Mouse (Mus musculus): Measurements from ENCODE around the gene Foxp1. TPM values are rescaled to one million over a fixed set of nuclear protein-coding genes. Genes with fewer than 3 reads are reported as not detected.
A peak's percentile ranks its signal among the peaks of the same experiment; 100 is the strongest.

Foxp1 gene
- polyA plus RNA-seq, 1 experiment = 76.1 TPM

GRCm38 (mm10) chr6:99408880-99409279 lies 113.6 kb downstream of the Foxp1 start:
- H3K27me3 ChIP-seq (replicated peaks) = peaks cover 4% of the 10 kb centered on the region
- no peaks in the 10 kb centered on the region for H3K9me3 ChIP-seq
- no peak overlapping the region for H3K4me3 ChIP-seq (replicated peaks)
- peaks cover 3% of the 10 kb centered on the region for H3K36me3 ChIP-seq (replicated peaks; ENCODE audit: low read length)
- TF ChIP-seq GATA1 (IDR thresholded peaks at IDR 0.05; ENCODE audit: borderline replicate concordance, low read length) = no peak
- H3K4me1 ChIP-seq = peaks cover 30% of the 10 kb centered on the region

DNA sequence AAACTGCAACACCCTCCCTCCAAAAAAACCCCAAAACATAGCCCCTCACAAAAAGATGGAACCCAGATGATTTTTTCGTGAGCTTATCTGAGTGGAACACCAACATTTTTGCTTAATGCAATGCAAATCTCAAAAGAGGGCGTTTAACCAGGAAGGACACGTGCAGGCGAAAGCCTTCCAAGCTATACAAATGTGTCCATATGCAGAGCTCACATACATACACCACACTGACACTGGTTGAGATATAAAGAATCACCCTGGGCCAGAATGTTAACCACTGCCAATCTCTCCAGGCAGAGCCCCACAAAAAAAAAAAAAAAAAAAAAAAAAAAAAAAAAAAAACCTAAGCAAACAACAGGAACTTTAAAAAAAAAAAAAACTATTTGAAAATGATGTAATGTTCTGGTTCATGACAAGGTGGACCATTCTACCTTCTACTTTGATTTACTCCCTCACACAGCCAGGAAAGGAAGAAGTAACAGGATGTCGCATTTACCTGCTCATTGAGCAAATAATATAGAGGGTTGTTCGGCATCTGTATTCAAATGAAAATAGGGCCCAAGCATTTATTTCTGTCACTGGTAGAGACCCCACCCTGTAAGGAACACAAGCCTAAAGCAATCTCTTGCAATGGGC lies 118.6 kb downstream of the Foxp1 start:
- TF ChIP-seq FLI1 (IDR thresholded peaks at IDR 0.05; ENCODE audit: low read length) (no peak), GATA1 (IDR thresholded peaks at IDR 0.05; ENCODE audit: borderline replicate concordance, low read length) (no peak)
- Histone ChIP-seq H3K4me1 (peaks cover 37% of the 10 kb centered on the region), H3K4me3 (replicated peaks) (no peak overlapping the region), H3K9me3 (no peaks in the 10 kb centered on the region), H3K36me3 (replicated peaks; ENCODE audit: low read length) (peaks cover 9% of the 10 kb centered on the region), H3K27me3 (replicated peaks) (peaks cover 4% of the 10 kb centered on the region)

GRCm38 (mm10) chr6:99402941-99403340 lies 119.6 kb downstream of the Foxp1 start:
- H3K9me3 ChIP-seq = no peaks in the 10 kb centered on the region
- peaks cover 10% of the 10 kb centered on the region for H3K36me3 ChIP-seq (replicated peaks; ENCODE audit: low read length)
- no peaks in the 10 kb centered on the region for H3K27me3 ChIP-seq (replicated peaks)
- no peak overlapping the region for H3K4me3 ChIP-seq (replicated peaks)
- H3K4me1 ChIP-seq = peaks cover 29% of the 10 kb centered on the region
- no peak for TF ChIP-seq GATA1 (IDR thresholded peaks at IDR 0.05; ENCODE audit: borderline replicate concordance, low read length)
- TF ChIP-seq FLI1 (IDR thresholded peaks at IDR 0.05; ENCODE audit: low read length) = no peak

GRCm38 (mm10) chr6:99402370-99402769 lies 120.2 kb downstream of the Foxp1 start:
- Histone ChIP-seq H3K4me1 (peaks cover 29% of the 10 kb centered on the region), H3K36me3 (replicated peaks; ENCODE audit: low read length) (peaks cover 14% of the 10 kb centered on the region), H3K4me3 (replicated peaks) (no peak overlapping the region), H3K27me3 (replicated peaks) (no peaks in the 10 kb centered on the region), H3K9me3 (no peaks in the 10 kb centered on the region)
- TF ChIP-seq FLI1 (IDR thresholded peaks at IDR 0.05; ENCODE audit: low read length) (no peak), GATA1 (IDR thresholded peaks at IDR 0.05; ENCODE audit: borderline replicate concordance, low read length) (no peak)

DNA sequence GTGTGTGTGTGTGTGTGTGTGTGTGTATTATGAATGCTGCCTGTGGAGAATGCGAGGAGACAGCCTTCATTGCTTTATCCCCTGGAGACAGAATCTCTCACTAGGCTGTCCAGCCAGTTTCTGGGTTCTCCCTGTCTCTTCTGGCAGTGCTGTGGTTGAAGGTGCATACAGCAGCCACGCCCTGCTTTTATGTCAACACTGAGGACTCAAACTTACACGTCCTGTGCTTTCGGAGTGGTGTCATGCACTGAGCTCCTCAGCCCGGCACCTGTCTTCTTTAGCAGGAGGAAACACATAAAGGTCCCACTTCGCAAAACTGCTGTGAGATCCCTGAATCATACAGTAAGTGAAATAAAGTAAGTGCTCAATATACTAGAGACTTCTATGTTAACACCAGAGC lies 120.7 kb downstream of the Foxp1 start:
- Histone ChIP-seq H3K36me3 (replicated peaks; ENCODE audit: low read length) (peaks cover 20% of the 10 kb centered on the region), H3K4me3 (replicated peaks) (no peak overlapping the region), H3K27me3 (replicated peaks) (no peaks in the 10 kb centered on the region), H3K4me1 (peaks cover 29% of the 10 kb centered on the region), H3K9me3 (no peaks in the 10 kb centered on the region)
- no peak for TF ChIP-seq GATA1 (IDR thresholded peaks at IDR 0.05; ENCODE audit: borderline replicate concordance, low read length)
- no peak for TF ChIP-seq FLI1 (IDR thresholded peaks at IDR 0.05; ENCODE audit: low read length)

DNA sequence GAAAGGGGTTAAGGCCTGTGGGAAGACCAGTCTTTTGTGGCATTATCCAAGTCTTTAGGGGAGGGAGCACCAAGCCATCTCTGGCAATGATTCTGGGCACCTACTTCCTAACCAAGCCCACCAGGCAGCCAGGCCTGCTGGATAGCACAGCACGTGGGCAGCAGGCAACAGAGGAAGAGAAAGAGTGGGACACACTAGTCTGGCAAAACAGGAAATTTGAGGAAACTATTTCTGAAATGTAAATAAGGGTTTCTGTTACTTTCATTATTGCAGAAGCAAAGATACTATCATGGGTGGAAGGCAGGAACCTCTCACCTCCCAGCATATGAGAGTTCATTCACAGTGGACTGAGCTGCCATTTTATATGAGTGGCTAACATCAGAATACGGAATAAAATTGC lies 121.3 kb downstream of the Foxp1 start:
- Histone ChIP-seq H3K36me3 (replicated peaks; ENCODE audit: low read length) (peaks cover 25% of the 10 kb centered on the region), H3K4me1 (peaks cover 29% of the 10 kb centered on the region), H3K9me3 (no peaks in the 10 kb centered on the region), H3K27me3 (replicated peaks) (no peaks in the 10 kb centered on the region), H3K4me3 (replicated peaks) (peak overlapping the region; percentile 50)
- no peak for TF ChIP-seq FLI1 (IDR thresholded peaks at IDR 0.05; ENCODE audit: low read length)
- no peak for TF ChIP-seq GATA1 (IDR thresholded peaks at IDR 0.05; ENCODE audit: borderline replicate concordance, low read length)

- peaks cover 39% of the 10 kb centered on the region for H3K36me3 ChIP-seq (replicated peaks; ENCODE audit: low read length)
- TF ChIP-seq GATA1 (IDR thresholded peaks at IDR 0.05; ENCODE audit: borderline replicate concordance, low read length) = no peak
- H3K9me3 ChIP-seq = no peaks in the 10 kb centered on the region
- H3K4me1 ChIP-seq = peaks cover 28% of the 10 kb centered on the region
- no peaks in the 10 kb centered on the region for H3K27me3 ChIP-seq (replicated peaks)
- no peak overlapping the region for H3K4me3 ChIP-seq (replicated peaks)
Observed at GRCm38 (mm10) chr6:99395745-99396144, 126.8 kb downstream of the Foxp1 start.

DNA sequence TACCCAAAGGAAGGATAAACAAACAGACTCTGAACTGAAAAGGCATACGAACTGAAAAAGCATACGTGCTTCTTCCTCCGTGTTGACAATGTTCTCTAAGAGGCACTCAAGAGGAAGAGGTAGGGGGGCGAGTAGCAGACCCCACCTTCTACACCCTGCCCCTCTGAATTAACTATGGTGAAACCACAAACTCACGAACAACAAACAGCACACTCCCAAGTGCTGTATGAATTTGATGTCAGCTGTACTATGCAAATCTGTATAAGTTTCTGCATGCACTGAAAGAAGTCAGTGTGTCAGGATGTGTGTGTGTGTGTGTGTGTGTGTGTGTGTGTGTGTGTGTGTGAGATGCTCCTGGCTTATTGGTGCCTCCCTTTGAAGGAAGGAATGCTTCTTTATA lies 127.7 kb downstream of the Foxp1 start:
- Histone ChIP-seq H3K4me3 (replicated peaks) (no peak overlapping the region), H3K4me1 (peaks cover 37% of the 10 kb centered on the region), H3K9me3 (no peaks in the 10 kb centered on the region), H3K27me3 (replicated peaks) (no peaks in the 10 kb centered on the region), H3K36me3 (replicated peaks; ENCODE audit: low read length) (peaks cover 41% of the 10 kb centered on the region)
- TF ChIP-seq GATA1 (IDR thresholded peaks at IDR 0.05; ENCODE audit: borderline replicate concordance, low read length) (no peak), FLI1 (IDR thresholded peaks at IDR 0.05; ENCODE audit: low read length) (no peak)

DNA sequence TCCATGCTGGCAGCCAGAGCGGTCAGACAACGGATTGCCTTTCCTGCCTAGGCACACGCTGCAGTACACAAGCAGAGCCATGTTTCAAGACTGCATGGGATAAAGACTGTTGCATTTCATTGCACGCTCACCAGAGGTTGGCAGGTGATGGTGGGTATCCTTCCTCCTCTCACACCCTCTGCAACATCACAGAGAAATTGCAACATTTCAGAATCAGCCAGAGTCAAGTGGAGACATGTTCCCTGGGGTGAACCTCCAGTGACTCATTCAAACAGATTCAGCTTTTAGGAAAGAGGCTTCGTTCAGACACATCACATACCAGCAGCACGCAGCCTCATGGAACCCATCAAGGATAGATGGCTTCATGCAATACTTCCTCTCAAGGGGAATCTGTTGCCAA lies 130.0 kb downstream of the Foxp1 start:
- Histone ChIP-seq H3K27me3 (replicated peaks) (no peaks in the 10 kb centered on the region), H3K9me3 (no peaks in the 10 kb centered on the region), H3K36me3 (replicated peaks; ENCODE audit: low read length) (peaks cover 30% of the 10 kb centered on the region), H3K4me3 (replicated peaks) (no peak overlapping the region), H3K4me1 (peaks cover 61% of the 10 kb centered on the region)
- TF ChIP-seq FLI1 (IDR thresholded peaks at IDR 0.05; ENCODE audit: low read length) = no peak
- no peak for TF ChIP-seq GATA1 (IDR thresholded peaks at IDR 0.05; ENCODE audit: borderline replicate concordance, low read length)

DNA sequence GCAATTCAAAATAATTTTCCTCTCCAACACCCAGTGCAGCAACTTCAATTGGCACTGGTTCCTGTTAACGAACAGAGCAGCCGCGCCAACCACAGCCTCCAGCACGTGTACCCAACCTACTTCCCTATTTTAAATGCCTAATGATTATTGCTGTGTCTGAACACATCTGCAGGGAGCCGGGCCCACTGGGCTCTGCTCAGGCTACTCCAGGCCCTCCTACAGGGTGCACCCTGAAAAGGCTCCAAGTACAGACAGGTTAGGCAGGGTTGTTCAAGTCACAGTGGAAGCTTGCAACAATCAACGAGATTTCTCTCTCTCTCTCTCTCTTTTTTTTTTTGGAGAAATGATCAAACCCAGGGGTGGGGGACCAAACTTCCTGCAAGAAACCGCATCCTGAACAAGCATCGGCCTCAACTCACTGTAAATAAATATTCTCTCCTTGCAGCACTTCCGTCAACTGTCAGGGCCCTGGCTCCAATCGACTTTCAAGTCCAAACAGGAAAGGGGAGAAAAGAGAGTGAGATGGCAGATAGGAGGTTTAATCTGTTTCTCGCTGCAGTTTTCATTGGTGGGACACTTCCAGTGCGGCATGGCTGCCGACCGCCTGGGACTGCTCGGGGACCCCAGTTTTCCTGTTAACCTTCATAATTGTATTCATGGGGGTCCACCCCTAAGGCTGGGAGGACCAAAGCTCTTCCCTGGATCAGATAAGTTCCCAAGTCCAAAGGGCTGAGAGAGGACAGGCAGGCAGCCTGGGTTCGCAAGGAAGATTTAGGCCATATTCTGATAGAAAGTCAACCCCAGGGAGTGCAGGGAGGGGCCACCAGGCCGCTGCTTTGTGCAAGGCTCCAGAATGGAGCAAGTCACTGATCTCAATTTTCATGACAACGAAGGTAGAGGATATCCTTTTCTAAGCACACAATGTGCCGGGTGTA lies 133.5 kb downstream of the Foxp1 start:
- peaks cover 78% of the 10 kb centered on the region for H3K4me1 ChIP-seq
- H3K36me3 ChIP-seq (replicated peaks; ENCODE audit: low read length) = peaks cover 34% of the 10 kb centered on the region
- no peaks in the 10 kb centered on the region for H3K27me3 ChIP-seq (replicated peaks)
- TF ChIP-seq GATA1 (IDR thresholded peaks at IDR 0.05; ENCODE audit: borderline replicate concordance, low read length) = no peak
- no peak for TF ChIP-seq FLI1 (IDR thresholded peaks at IDR 0.05; ENCODE audit: low read length)
- H3K9me3 ChIP-seq = no peaks in the 10 kb centered on the region
- peak overlapping the region; percentile 80 for H3K4me3 ChIP-seq (replicated peaks)
